Mouse (Mus musculus) lung, postnatal 0 days (tissue): ENCODE data around the gene Nup188.

Experiments used
- CTCF ChIP-seq: IDR thresholded peaks from 2 replicates; pipeline ENCODE4 v1.5.1; 2016; ENCODE audit warnings: antibody characterized with exemption, mild to moderate bottlenecking
- EP300 ChIP-seq: IDR thresholded peaks from 2 replicates; pipeline ENCODE4 v1.6.1; 2016; ENCODE audit warnings: antibody characterized with exemption, mild to moderate bottlenecking, control low read depth

DNA sequence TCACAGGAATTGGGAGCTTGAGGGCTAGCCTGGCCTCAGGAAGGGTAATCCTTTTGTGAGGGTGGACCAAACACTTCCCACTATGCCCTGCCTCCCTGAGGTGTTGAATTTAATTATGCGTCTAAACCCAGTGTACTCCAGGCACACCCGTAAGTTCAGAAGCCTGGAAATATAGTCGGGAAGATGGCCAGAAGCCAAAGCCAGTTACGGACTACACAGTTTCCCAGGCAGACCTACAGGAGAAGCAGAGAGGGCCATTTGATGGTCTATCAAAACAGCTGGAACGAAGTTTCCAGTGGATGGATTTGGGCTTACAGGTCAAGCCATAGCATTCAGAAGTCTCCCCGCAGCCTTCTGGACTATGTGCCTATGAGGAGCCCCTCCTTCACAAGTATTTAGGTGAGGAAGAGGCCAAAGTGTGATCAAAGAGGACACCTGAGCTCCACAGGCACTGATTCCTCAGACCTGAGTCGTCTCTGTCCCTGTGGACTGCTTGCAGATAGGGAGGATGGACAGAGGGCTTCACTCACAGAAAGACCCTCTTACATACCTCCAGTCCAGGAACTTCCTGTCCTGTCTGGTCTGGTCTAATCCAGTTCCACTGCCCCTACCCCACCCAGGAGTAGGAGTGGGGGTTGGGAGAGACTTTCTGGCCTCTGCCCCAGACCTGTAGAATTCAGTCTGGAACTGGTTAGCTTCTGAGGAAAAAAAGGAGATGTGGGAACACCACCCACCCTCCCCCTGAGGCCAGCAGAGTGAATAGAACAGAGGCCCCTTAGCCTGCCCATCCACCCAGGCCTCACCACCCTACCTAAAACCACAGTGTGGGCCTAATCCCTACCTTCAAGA, 21.3 kb upstream of the Nup188 start:
- no peak for TF ChIP-seq EP300
- TF ChIP-seq CTCF = no peak
